Mouse (Mus musculus) left cerebral cortex, postnatal 25 days (tissue): ENCODE measurements around the gene Plekha5. TPM values are rescaled to one million over a fixed set of nuclear protein-coding genes. Genes with fewer than 3 reads are reported as not detected.
A peak's percentile ranks its signal among the peaks of the same experiment; 100 is the strongest.
"Not testable (repeated sequence)": the region's sequence is repeated elsewhere in the genome, so short reads cannot be mapped to it uniquely, and the experiment has no call there.

Experiments
- DNase-seq, 2 experiments: peaks; one replicate each; pipeline ENCODE4 v3.0.0; 2022; ENCODE audit warnings: low spot score in 2 of 2, mixed read lengths in 1 of 2
- intact Hi-C: fragments of 180-260 bp; cut with DNase I; formaldehyde crosslinking; loops from one replicate; pipeline ENCODE4 v1.15.1; 2025
- total RNA-seq, 2 experiments: library from RNA; stranded (reverse); gene quantifications; 2 replicates each; pipeline ENCODE4 v1.2.3; 2021

Plekha5 gene
- total RNA-seq, 2 experiments from 2014 or later, result 89.1 to 113 TPM

- DNase-seq, intact Hi-C loops: not testable (repeated sequence)
Observed at GRCm38 (mm10) chr6:140595551-140595950, 171.7 kb downstream of the Plekha5 start.

GRCm38 (mm10) chr6:140597381-140598329, 173.8 kb downstream of the Plekha5 start:
- DNase-seq, result no peak

GRCm38 (mm10) chr6:140598516-140598915, 174.7 kb downstream of the Plekha5 start:
- no peak for DNase-seq
- intact Hi-C loops, result no loop called here

More at GRCm38 (mm10) chr6:140597381-140598329, 173.8 kb downstream of the Plekha5 start:
- intact Hi-C loops, result no loop called here

GRCm38 (mm10) chr6:140599337-140599736, 175.5 kb downstream of the Plekha5 start:
- no peak for DNase-seq
- intact Hi-C loops, result no loop called here

GRCm38 (mm10) chr6:140600671-140601070, 176.8 kb downstream of the Plekha5 start:
- intact Hi-C loops, DNase-seq: not testable (repeated sequence)

- intact Hi-C loops, result no loop called here
- no peak for DNase-seq
Observed at GRCm38 (mm10) chr6:140601175-140601574, 177.3 kb downstream of the Plekha5 start.

GRCm38 (mm10) chr6:140603228-140603944, 179.5 kb downstream of the Plekha5 start:
- intact Hi-C loops, result no loop called here
- DNase-seq, result no peak

GRCm38 (mm10) chr6:140605173-140605572, 181.3 kb downstream of the Plekha5 start:
- intact Hi-C loops, DNase-seq: not testable (repeated sequence)

GRCm38 (mm10) chr6:140605732-140606131, 181.9 kb downstream of the Plekha5 start:
- intact Hi-C loops, result no loop called here
- DNase-seq, result no peak

- intact Hi-C loops, result no loop called here
- DNase-seq, result no peak
Observed at GRCm38 (mm10) chr6:140606534-140606933, 182.7 kb downstream of the Plekha5 start.

GRCm38 (mm10) chr6:140608666-140609065, 184.8 kb downstream of the Plekha5 start:
- intact Hi-C loops, result no loop called here
- no peak for DNase-seq

GRCm38 (mm10) chr6:140609533-140609932, 185.7 kb downstream of the Plekha5 start:
- intact Hi-C loops, result no loop called here
- DNase-seq, result no peak

GRCm38 (mm10) chr6:140610117-140610516, 186.3 kb downstream of the Plekha5 start:
- intact Hi-C loops, result no loop called here
- no peak for DNase-seq

GRCm38 (mm10) chr6:140611282-140611681, 187.4 kb downstream of the Plekha5 start:
- intact Hi-C loops, result no loop called here
- no peak for DNase-seq

GRCm38 (mm10) chr6:140611893-140612473, 188.1 kb downstream of the Plekha5 start:
- intact Hi-C loops, result no loop called here
- no peak for DNase-seq

- no peak for DNase-seq
- intact Hi-C loops, result no loop called here
Observed at GRCm38 (mm10) chr6:140613822-140614221, 190.0 kb downstream of the Plekha5 start.

- intact Hi-C loops, result no loop called here
- no peak for DNase-seq
Observed at GRCm38 (mm10) chr6:140614711-140615110, 190.9 kb downstream of the Plekha5 start.

- intact Hi-C loops, result no loop called here
- peak in 1 of 2 experiments; percentile 49 for DNase-seq
Observed at GRCm38 (mm10) chr6:140620531-140621349, 196.9 kb downstream of the Plekha5 start.

- intact Hi-C loops, result no loop called here
- DNase-seq, result no peak
Observed at GRCm38 (mm10) chr6:140621622-140622021, 197.8 kb downstream of the Plekha5 start.
